Mouse (Mus musculus) liver, embryonic 14.5 days (tissue): ENCODE measurements around the gene Rundc3a.

Experiments used
- CTCF ChIP-seq: IDR thresholded peaks from 2 replicates; pipeline ENCODE4 v1.5.1; 2016; ENCODE audit warnings: antibody characterized with exemption, low read depth, control low read depth
- EP300 ChIP-seq: IDR thresholded peaks from 2 replicates; pipeline ENCODE4 v1.6.1; 2016; ENCODE audit warnings: antibody characterized with exemption, low read depth

GRCm38 (mm10) chr11:102364570-102365371 lies 28.4 kb upstream of the Rundc3a start:
- TF ChIP-seq CTCF (no peak), EP300 (peak; percentile 96)
